Mouse (Mus musculus) liver, embryonic 14.5 days (tissue): ENCODE results near the gene BC049715.

Experiments
- CTCF ChIP-seq: IDR thresholded peaks from 2 replicates; pipeline ENCODE4 v1.5.1; 2016; ENCODE audit warnings: antibody characterized with exemption, low read depth, control low read depth
- EP300 ChIP-seq: IDR thresholded peaks from 2 replicates; pipeline ENCODE4 v1.6.1; 2016; ENCODE audit warnings: antibody characterized with exemption, low read depth

- TF ChIP-seq EP300 (no peak), CTCF (no peak)
Measured at GRCm38 (mm10) chr6:136806819-136807218, 20.6 kb upstream of the BC049715 start.
